Mouse (Mus musculus) naive thymus-derived CD4-positive, alpha-beta T cell, adult 2 months (primary cell): Measurements from ENCODE around the gene Stard7.
"Not testable (repeated sequence)": the region's sequence is repeated elsewhere in the genome, so short reads cannot be mapped to it uniquely, and the experiment has no call there.

ENCODE experiments used
- DNase-seq: peaks from one replicate; pipeline ENCODE4 v3.0.0-alpha.2; 2011; ENCODE audit warnings: low read depth

Stard7 gene

GRCm38 (mm10) chr2:127269491-127270299, at the start of gene Stard7:
Gene Stard7, plus strand, starts transcription at chr2:127270218.
- peak; percentile 97 for DNase-seq

DNA sequence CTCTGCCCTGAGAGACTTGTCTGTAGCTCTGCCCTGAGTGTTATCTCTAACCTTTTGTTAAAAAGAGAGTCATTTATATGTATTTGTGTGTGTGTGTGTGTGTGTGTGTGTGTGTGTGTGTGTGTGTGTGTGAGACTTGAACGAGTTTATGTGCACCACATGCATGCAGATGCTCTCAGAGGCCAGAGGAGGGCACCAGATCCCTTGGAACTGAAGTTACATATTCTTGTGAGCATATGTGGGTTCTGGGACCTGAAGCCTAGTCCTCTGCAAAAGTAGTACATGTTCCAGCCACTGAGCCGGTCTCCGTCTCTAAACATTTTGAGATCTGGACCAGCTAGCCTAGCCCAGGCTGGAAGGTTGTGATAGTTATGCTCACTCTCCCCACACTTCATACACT, 44.8 kb upstream of the Stard7 start:
- no peak for DNase-seq

GRCm38 (mm10) chr2:127237897-127238610, 32.0 kb upstream of the Stard7 start:
- no peak for DNase-seq

GRCm38 (mm10) chr2:127240065-127240464, 30.0 kb upstream of the Stard7 start:
- DNase-seq: no peak

DNA sequence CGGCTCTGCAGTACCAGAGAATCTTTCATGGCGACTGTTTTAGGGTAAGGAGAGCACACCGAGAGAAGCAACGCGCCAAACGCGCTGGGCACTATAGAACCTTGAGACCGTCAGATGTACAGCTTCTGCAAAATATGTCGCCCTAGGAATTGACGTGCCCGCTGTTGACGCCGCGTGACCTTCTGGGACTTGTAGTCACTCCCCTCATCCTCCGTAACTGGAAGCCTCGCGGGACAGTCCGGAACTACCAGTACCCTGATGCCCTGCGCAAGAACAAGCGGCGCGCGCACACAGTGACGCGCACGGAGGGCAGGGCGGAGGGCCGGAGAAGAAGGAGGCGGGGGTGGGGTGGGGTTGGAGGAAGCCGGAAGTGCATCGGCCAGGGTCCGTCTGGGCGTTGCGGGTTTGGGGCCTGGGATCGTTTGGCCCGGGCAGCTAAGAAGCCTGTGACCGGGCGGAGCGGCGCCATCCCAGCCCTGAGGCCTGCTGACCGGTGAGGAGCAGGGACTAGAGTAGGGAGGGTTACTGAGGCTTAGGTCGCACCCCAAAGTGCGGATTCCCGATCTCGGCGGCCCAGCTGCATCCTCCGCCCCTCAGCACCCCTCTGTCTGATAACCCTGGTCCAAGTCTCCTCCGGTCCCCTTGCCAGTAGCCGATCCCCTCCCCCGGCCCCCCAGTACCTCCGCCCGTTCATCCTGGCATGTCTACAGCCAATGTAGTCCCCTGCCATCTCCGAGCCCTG, 22.3 kb upstream of the Stard7 start, which contains the start of the genes Ciao1 and Tmem127:
Gene Ciao1 (minus strand): TSS at position 225 of the 742 bp plus-strand sequence.
Gene Tmem127 (plus strand): TSS at position 317 of the 742 bp plus-strand sequence.
- DNase-seq: peak; percentile 98

DNA sequence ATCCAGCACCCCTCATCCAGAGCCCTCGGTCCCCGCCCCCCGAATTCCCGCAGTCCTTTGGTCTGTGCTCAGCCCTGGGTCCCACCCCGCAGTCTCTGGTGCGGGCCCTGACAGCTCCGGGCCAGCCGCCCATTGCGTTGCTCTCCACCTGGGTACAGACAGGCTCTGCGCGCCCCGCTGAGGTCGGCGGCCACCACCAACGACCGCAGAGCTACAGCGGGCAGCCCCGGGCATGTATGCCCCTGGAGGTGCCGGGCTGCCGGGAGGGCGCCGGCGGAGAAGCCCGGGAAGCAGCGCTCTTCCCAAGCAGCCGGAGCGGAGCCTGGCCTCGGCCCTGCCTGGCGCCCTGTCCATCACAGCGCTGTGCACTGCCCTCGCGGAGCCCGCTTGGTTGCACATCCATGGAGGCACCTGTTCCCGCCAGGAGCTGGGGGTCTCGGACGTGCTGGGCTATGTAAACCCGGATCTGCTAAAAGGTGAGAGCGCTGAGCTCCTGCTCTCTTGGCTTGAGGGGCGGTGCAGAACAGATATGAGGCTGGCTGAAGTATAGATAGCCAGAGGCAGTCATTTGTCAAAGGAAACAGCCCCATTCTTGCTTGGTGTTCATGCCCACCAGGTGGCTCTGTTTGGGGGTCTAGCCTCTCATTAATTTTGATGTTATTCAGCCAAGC, 21.5 kb upstream of the Stard7 start:
- peak; percentile 45 for DNase-seq

GRCm38 (mm10) chr2:127250291-127251008, 19.6 kb upstream of the Stard7 start:
- no peak for DNase-seq

GRCm38 (mm10) chr2:127251457-127251856, 18.6 kb upstream of the Stard7 start:
- DNase-seq: no peak

GRCm38 (mm10) chr2:127251880-127252527, 18.0 kb upstream of the Stard7 start:
- DNase-seq: no peak

GRCm38 (mm10) chr2:127252787-127253186, 17.2 kb upstream of the Stard7 start:
- no peak for DNase-seq

DNA sequence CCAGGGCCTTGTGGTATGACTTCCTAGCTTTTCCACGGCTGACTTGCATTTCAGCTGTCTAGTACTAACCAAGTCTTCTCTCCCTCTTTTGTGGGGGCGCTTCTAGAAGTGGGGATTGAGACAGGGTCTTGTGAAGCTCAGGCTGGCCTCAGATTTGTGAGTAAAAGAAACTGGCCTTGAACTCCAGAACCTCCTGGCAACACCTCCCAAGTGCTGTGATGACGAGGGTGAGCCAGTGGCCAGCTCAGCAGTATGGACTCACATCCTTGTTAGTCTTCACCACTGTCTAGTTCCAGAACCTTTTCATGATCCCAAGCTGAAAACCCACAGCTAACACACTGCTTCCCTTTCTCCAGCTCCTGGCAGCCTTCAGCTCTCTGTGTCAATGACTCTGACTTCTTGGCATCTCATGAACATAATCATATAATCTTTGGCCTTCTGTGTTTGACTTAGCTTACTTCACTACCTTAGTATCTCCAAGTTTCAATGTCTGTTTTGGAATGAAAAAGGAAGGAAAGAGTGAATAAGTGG, 15.3 kb upstream of the Stard7 start:
- DNase-seq: no peak

DNA sequence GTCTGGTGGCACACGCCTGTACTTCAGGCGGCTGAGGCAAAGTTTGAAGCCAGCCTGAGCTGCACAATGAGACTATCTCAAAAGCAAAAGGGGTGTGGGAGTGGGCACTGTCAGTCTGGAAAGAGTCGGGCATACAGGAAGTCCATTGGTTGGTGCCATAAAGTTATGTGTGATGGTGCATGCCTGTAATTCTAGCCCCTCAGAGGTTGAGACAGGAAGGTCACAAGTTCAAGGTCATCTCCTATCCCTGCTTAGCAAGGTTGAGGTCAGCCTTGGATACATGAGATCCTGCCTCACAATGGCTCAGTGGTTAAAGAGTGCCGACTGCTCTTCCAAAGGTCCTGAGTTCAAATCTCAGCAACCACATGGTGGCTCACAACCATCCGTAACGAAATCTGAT, 14.7 kb upstream of the Stard7 start:
- DNase-seq: no peak

DNA sequence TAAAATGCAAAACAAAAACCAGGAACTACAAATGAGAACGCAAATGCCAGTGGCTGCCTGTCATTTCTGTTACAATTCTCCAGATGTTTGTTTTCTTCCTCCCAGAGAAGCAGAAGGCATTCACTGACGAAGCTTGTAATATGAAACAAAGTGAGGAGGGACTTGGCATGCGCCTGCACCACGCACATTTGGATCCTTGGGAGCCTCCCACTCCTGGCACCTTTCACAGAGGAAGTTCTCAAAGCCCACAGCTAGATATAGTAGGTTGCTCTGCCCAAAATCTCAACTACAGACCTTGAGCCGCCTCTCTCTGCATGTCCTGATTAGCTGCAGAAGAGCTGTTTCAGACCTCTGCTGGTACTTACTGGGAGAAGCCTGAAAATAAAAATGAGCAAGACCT, 10.7 kb upstream of the Stard7 start:
- no peak for DNase-seq

DNA sequence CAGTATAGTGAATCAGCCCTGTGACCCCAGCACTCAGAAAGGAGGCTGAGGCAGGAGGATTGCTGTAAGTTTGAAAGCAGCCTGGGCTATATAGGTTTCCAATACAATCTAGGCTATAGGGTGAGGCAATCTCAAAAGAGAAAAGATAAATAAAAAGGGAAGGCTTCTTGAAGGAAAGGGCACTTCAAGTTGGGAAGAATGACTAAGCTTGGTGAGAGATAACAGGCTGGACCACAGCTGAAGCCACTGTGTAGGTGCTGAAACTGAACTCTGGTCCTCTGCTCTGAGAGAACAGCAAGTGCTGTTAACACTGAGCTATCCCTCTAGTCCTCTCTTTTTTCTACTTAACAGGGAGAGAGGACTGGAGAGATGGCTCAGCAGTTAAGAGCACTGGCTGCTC, 7.5 kb upstream of the Stard7 start:
- DNase-seq: no peak

- DNase-seq: no peak
These were observed 2.2 kb upstream of the Stard7 start for GRCm38 (mm10) chr2:127267854-127268253.

DNA sequence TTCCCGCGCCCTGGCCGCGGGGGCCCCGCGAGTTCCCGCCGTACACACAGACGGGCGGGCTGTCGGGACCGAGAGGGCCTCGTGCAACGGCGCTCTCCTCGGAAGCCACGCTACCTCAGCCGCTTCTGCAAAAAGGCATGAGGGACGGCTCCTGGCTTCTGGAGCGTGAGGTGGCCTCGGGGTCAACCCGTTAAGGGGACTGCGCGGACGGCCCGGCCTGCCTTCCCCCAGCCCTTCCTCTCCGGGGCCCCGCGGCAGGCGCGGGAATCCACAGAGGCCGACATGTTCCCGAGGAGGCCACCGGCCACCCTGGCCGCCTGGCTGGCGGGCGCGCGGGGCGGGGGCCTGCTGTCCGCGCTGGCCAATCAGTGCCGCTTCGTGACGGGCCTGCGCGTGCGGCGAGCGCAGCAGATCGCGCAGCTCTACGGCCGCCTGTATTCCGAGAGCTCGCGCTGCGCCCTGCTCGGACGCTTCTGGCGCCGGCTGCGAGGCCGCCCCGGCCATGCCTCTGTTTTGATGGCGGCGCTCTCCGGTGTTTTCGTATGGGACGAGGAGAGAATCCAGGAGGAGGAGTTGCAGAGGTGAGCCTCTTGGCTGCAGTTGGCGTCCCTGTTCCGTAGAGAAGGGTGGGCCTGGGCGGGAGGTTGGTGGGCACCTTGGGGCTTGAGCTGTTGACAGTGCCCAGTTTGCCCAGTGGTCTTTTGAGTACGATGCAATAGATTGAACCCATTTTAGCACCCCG, 453 bp downstream of the Stard7 start:
- no peak for DNase-seq

DNA sequence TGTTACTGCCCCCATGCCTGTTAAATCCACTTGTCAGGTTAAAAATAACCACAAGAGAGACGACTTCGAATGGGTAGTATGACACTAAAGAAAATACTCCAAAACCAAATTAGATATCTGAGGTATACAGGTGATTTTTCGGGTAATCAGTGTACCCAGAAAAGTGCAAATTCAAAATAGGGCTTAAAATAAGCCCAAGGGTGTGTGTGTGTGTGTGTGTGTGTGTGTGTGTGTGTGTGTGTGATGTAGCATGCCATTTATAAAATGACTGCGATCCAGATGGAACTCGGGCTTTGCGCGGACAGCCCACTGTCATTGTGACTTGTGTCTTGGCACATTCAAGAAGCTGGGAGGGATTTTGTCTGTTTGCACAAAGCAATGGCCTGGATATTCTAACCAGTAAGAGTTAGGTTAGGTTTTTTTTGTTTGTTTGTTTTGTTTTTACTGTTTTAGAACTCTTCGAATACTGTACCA, 1.1 kb downstream of the Stard7 start:
- no peak for DNase-seq

- DNase-seq: not testable (repeated sequence)
These were observed 2.0 kb downstream of the Stard7 start for GRCm38 (mm10) chr2:127272049-127272448.

- DNase-seq: no peak
These were observed 2.8 kb downstream of the Stard7 start for GRCm38 (mm10) chr2:127272806-127273205.

DNA sequence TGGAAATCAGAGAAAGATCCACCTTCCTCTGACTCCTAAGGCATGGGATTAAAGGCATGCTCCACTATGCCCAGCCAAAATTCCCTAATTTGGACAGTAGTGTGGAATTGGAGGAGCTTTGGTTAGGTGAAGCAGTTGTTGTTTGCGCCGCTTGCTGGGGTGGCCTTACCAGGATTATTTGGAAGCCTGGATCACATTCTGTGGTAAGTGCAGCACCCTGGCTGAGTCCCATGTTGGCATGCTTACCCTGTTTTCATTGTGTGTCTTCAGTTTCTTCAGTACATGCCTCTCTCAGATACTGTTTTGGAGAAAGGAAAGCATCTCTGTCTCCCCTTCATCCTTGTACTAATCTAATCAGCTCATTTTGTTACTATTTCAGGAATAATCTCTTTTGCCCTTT, 4.6 kb downstream of the Stard7 start:
- DNase-seq: no peak
